Mouse (Mus musculus) retina, adult 2 months (tissue): Measurements from ENCODE around the gene 4921511M17Rik.
"Not testable (repeated sequence)": the region's sequence is repeated elsewhere in the genome, so short reads cannot be mapped to it uniquely, and the experiment has no call there.

Experiments
- DNase-seq: peaks from one replicate; pipeline ENCODE4 v3.0.0-alpha.2; 2012; ENCODE audit warnings: low read depth, low spot score

The 4921511M17Rik gene

GRCm38 (mm10) chrX:154033727-154034126 lies at the start of gene 4921511M17Rik:
Gene 4921511M17Rik (minus strand): TSS chrX:154033827.
- DNase-seq: not testable (repeated sequence)

GRCm38 (mm10) chrX:154054939-154055338 lies 21.3 kb upstream of the 4921511M17Rik start, which contains the start of gene Gm10057:
Gene Gm10057 (minus strand): TSS chrX:154055039.
- not testable (repeated sequence) for DNase-seq

- DNase-seq: not testable (repeated sequence)
Measured at GRCm38 (mm10) chrX:154012540-154012939, 21.1 kb downstream of the 4921511M17Rik start, which contains the start of gene Samt1. Gene Samt1 (minus strand): TSS chrX:154012640.

- DNase-seq: not testable (repeated sequence)
Measured at GRCm38 (mm10) chrX:153976914-153977313, 56.7 kb downstream of the 4921511M17Rik start.

GRCm38 (mm10) chrX:153976467-153976866 lies 57.2 kb downstream of the 4921511M17Rik start:
- DNase-seq: not testable (repeated sequence)

- DNase-seq: no peak
Measured at GRCm38 (mm10) chrX:153974450-153974849, 59.2 kb downstream of the 4921511M17Rik start.
